Mouse (Mus musculus): Measurements from ENCODE around the gene U2af2.
"Not testable (repeated sequence)": the region's sequence is repeated elsewhere in the genome, so short reads cannot be mapped to it uniquely, and the experiment has no call there.

Gene U2af2

DNA sequence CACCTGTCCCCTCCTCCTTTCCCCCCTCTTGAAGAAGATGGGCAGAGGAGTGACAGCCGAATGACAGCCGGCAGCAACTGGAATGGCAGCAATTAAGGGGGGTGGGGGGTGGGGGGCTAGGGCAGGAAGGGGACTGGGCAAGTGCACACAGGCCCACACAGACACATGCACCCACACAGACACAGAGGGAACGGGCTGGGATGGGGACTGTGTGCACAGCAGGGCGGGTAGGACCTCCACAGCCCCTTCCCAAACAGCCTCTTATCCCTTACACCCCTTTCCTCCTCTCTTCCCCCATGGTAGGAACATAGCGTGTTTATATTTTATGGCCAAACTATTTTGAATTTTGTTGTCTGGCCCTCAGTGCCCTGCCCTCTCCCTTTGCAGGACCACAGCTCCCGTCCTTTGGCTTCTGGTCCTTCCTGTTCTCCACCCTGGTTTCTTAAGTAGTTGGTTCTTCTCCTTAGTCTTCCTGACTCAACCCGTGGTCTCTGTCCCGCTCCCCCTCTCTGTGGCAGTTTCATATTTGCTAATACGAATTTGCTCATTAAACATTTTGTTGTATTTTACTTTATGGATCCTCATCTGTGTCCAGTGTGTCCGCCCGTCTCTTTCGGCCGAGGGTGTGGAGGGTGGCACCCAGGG, 17.5 kb downstream of the U2af2 start:
- not testable (repeated sequence) for DNase-seq

DNA sequence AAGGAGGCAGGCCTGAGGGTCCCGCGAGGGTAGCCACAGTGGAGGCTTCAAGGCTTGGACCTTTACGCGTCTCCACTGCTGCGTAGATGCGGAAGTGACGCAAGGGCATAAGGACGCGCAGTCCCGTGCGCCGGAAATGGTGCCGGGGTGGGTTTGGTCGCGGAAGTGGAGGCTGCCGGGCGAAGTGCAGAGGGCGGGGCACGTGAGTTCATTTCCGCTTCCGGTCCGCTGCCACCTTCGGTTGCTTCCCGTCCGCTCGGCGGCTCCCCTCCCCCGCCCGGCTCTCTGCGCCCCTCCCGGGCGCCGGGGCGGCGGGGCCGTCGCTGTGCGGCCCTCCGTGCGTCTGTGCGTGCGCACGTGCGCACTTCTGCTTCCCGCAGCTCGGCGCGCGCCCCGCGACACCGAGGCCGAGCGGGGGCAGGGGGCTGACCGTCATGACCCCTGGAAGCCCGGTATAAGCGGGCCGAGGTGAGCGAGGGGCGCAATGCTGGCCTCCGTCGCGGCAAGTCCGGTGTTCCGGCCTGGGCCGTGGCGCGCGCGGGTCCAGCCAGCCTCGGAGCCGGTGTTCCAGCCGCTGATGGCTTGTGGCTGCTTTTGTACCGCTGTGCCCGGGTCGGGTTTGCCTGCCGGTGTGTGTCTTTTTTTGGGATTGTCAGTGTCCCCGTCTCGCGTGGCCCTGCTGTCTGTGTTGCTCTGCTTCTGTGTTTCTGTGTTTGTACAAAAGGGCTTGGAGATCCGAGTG, 18.2 kb downstream of the U2af2 start, which contains the start of gene Epn1:
Epn1 (plus strand) TSS at position 226 of the 742 bp plus-strand sequence.
- peak; percentile 97 for DNase-seq

DNA sequence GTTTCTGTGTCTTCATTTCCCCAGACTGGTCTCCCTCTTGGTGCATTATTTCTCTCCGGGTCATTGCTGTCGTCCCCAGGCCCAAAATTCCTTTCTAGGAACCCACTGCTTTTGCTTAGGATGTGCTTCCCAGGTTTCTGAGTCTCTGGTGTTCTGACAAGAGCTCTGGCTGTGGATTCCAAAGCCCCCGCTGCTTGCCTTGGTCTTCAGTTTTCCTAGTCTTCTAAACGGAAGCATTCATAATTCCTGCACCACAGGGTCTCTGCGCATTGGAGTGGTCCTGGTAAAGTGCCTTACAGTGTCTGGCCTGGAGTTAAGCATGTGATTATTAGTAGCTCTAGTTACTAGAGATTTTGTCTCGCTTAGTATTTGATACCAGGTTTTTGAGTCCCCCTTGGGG, 18.9 kb downstream of the U2af2 start:
- no peak for DNase-seq

DNA sequence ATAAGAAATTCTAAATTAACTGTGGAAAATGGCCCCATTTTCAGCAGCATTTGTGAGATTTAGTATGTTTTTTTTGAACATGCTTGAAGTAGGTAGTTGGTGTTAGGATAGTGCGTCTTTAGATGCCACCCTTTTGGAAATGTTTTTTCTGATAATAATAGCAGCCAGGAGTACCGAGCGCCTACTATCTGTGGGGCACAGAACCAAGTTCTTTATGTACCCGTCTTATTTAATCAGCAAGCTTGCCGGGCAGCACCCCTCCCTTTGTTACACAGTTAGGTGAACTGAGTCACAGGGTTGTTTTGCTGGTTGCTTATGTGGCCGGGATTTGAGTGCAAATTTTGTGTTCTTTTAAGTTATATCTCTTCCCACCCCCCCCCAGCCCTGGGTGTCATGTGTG, 19.3 kb downstream of the U2af2 start:
- DNase-seq, result no peak

DNA sequence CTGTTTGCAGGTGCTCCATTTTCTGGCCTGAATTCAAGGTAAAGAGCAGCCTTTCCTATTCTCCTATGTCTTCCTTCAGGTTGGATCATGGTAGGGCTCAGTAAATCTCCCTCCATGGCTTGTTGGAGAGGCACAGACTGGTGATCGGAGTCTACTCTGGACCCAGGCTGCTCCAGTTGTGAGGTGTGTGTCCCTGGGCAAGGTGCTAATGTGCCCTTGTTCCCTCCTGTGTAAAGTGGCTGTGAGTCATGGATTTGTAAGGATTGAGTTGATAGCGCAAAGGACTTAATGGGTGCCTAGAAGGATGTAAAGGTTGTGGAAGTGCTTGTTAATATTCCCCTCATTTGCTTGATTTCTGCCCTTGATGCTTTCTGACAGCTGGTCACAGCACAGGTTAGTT, 20.0 kb downstream of the U2af2 start:
- DNase-seq, result no peak

DNA sequence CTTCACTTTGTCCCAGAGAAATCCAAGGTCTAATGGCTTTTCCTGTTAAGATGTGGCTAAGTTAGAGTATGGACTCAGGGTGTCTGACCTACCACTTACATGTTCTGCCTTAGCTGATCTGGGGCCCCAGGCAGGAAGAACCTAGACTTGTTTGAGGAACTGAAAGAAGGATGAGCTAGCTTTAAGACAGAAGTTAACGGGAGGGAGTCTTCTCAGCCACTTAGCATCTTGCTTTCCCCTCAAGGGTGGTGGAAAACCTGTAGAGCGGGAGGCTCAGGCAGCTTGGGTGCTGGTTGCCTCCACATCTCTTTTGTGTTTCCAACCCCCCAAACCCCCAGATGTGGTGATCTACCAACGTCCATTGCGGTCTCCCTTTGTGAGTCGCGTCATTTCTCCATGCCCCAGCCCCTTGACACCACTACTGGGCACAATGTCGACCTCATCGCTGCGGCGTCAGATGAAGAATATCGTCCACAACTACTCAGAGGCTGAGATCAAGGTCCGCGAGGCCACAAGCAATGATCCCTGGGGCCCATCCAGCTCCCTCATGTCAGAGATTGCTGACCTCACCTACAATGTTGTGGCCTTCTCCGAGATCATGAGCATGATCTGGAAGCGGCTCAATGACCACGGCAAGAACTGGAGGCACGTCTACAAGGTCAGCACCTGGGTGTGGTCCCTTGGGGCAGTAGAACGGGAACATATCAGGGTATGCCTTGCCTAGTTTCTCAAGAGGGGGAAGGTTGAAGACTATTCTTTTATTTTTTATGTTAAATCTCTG, 21.6 kb downstream of the U2af2 start:
- DNase-seq, result no peak

DNA sequence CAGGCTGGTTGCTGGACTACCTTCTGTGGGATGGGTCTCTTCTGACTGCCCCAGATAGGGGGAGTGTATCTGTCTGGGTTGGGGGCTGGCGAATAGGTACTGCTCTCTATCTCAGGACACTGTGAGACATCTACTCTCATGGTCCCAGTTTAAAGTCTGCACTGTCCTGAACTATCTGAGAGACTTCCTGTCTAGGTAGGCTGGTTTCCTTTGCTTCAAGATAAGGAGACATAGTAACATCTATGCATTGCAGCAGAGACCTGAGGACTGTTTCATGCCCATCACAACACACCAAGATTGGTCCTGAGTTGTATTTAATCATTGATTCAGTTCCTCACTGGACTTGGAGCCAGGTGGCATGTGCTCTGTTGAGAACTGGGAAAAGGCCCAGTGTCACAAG, 23.6 kb downstream of the U2af2 start:
- no peak for DNase-seq

DNA sequence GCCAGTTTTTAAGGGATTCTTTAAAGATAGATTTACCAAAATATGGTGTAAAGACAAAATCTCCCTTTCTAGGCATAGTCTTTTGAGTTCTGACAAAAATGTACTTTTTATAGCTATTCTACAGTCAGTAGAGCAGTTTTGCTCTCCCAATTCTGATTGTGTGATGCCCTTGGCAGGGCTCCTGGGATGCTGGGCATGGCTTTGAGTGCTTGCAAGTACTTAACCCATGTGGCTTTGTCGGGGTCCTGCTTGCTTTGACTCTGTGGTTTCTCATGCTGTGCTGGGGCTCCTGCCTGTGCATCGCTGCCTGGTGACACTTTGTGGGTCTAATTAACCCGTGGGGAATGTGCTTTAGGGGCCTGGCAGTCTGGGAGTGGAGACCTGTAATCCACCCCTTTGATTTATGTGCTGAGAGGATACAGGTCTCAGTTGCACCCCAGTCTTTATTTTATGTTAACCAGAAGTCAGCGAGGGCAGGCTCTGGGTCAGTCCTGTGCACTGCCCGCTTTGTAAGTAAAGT, 25.0 kb downstream of the U2af2 start:
- DNase-seq, result no peak

DNA sequence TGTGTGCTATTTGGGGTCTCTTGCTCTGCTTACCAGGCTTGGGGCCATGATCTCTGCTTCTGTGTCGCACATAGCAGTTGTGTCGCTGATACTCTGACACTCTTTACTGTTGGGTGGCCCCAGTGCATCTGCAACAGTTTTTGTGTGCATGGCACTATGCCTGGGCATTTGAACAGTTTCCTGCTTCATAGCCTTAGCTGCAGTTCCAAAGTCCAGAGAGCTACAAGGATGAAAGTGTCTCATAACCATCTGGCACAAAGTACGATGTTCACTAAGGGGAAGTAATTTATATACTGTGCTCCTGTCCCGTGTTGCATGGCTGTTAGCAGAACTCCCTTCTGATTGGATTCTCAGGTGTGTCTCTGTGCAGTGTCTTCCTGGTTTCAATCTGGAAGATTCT, 25.9 kb downstream of the U2af2 start:
- no peak for DNase-seq

DNA sequence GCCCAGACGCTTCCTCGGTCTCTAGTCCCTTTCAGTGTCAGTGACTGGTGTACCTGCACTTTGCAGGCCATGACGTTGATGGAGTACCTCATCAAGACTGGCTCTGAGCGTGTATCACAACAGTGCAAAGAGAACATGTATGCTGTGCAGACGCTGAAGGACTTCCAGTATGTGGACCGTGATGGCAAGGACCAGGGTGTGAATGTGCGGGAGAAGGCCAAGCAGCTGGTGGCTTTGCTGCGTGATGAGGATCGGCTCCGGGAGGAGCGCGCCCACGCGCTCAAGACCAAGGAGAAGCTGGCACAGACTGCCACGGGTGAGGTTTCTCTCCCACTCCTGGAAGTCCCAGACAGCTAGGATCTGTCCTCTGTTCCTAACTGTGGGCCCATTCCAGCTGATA, 27.9 kb downstream of the U2af2 start:
- no peak for DNase-seq

DNA sequence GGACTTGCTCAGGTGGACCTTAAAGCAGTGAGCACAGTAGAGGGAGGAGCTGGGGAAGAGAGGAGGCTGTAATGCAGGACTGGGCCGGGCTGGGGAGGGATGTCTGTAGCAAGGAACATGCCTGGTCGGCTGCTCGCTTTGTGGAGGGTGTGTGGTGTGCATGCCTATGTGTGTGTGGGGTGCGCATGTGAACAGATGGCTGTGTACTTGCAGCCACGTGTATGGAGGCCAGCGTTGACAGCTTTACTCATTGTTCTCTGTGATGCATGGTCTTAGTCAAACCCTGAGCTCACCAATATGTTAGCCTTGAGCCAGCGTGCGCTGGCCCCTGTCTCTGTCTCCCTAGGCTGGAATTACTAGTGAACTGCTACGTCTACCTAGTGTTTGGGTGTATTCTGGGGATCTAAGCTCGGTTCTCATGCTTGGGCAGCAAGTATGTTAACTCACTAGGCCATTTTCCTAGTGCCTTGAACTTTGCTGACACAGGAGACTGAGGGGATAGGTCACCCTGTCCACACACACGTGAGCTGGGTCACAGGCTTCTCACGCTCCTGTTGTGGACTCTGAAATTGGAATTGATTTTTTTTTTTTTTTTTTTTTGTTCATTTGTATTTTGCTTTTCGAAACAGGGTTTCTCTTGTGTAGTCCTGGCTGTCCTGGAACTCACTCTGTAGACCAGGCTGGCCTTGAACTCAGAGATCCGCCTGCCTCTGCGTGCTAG, 29.2 kb downstream of the U2af2 start:
- no peak for DNase-seq

DNA sequence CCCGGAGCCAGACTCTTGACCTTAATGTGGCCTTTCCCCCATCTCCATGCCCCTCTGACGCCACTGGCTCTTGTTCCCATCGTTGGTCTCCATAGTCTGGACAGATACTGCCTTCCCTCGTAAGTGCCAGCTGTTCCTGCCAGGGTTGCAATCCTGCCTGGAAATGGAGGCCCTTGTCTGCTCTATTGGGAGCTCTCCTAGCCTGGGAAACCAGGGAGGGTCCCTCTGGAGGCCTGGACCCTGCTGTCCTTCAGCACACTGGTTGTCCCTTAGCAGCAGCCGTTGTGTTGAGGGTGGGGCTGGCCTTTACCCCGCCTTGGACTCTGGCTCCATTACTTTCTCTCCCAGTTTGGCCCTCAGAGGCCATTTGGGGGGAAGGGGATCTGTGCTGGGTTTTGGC, 30.4 kb downstream of the U2af2 start:
- DNase-seq, result no peak

DNA sequence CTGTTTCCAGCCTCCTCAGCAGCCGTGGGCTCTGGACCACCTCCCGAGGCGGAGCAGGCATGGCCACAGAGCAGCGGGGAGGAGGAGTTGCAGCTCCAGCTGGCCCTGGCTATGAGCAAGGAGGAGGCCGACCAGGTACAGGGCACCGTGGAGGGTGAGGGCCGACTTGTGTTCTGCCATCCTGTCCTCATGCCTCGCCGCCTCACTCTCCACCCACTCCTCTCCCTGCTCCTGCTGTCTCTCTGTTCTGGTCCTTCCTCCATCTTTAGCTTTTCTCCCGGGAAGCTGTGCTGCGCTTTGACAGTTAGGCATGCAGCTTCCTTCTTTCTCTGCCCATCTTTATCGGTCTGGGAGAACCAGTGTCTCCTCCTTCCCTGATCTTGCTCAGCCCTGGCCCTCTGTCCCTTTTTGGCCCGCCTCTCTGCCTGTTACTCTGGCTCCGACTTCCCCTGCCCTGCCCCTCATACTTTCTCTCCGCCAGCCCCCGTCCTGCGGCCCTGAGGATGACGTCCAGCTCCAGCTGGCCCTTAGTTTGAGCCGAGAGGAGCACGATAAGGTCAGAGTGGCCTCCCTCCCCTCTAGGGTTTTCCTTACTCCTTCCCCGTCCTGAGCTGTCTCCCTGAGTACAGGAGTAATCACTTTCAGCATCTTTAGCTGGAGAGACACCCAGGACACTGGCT, 31.0 kb downstream of the U2af2 start:
- no peak for DNase-seq

DNA sequence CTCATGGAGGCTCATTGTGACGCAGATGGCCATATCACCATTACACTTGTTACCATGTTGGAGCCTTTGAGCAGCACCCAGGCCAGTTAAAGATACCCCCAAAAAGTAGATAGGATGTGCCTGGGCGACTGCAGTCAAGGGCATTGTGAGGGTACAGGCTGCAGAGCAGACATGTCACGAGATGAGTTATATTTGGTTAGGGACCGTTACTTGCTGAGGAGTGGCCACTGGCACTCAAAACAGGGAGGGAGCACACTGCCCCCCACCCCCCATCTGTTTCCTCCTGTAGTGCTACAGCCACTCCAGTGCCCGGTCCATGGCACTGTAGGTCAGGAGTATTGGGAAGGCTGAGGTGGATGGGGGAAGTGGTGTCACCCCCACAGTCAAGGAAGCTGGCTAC, 36.8 kb downstream of the U2af2 start:
- DNase-seq, result no peak

DNA sequence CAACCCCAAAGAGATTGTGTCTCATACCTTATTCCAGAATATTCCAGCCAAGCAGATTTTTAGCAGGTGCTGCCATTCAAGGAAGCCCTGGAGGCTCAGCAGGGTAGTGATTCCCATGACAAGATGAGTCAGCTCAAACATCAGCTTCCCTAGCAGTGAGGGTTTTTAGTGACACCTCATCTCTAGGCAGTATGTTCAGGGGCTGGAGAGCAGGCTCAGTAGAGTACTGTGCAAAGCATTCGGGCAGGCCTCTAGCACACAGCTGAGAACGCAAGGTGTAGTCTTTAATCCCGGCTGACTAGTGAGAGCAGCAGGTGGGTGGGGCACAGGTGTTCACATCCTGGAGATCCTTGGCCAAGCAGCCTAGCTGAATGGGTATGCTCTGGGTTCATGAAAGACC, 37.9 kb downstream of the U2af2 start:
- DNase-seq, result no peak

DNA sequence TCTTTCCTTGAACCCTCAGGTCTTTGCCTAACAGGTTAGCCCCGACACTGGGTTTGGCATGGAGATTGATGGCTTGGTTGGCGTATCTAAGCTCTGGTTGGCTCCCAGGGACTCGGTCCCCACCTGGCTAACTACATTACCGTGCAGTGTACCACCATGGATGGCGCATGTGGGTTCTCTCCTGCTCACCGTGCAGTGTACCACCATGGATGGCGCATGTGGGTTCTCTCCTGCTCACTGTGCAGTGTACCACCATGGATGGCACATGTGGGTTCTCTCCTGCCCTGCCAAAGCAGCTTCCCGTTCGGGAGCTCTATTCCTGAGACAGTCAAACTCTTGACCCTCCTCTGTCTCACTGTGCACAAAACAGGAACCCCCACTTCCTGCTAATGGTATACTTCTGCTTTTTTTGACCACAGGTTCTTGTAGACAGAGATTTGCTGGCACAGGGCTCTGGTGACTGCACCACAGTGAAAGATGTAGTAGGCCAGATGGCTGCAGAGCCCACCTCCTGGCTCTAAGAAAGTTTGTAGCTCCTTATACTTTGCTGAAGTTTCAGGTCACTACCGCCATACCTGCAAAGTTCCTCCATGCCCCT, 39.2 kb downstream of the U2af2 start:
- no peak for DNase-seq

DNA sequence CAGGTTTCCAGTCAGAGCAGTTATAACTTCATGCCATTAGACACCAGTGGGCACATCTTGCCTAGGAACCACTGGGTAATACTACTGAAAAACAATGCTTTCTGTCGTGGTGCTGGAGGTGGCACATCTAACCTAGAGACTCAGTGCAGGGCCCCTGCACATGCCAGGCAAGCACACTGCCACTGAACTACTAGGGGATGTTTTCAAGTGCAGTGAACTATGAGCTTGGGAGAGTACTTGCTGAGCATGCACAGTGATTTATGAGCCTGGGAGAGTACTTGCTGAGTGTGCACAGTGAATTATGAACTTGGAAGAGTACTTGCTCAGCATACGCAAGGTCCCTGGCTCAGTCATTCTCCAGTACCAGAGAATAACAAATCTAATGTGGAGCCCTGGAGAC, 40.6 kb downstream of the U2af2 start:
- no peak for DNase-seq

DNA sequence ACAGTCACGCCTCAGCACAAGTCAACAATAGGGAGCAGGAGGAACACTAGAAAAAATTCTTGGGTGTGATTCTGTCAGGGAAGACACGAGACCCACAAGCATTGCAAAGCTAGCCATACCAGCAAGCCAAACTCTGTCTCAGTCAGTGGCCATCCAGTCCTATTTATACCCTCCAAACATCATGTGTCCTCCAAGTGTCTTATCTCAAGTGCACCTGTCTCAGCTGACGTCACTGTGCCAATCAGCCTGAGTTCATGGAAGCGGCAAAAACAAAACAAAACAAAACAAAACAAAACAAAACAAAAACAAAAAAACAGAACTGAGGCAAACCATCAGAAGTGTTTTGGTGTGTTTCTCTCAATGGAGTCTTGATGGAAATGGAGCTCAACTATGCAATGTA, 46.3 kb downstream of the U2af2 start:
- DNase-seq, result no peak

DNA sequence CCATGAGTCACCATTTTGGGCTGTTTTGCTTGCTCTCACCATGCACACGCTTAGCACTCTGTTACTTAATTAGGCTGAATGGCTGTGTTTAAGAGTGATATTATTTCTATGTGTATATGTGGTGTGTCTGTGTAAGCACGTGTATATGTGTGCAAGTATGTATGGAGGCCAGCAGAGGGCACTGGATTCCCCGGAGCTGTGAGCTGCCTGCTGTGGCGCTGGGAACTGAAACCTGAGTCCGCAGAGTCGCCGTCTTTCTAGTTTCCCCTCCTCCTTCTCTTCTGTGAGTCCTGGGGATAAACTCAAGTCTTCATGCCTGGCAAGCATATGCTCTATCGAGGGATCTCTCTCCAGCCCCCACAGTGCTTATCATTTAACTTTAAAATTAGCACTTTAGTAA, 47.4 kb downstream of the U2af2 start:
- no peak for DNase-seq

DNA sequence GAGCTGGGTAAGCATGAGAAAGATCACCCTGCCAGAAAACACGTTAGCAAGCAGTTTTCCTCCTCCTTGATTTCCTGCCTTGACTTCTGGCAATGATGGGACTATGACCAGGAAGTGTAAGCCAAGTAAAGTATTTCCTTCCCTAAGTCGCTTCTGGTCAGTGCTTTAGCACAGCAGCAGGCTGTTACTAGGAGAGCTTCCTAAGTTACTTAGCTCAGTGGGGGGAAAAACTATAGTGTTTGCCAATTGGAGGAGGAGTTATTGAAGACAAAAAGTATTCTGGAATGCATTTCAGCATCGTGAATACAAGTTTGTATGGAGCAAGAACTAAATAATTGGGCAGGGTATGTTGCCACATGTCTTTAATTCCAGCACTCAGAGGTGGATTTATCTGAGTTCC, 50.8 kb downstream of the U2af2 start:
- DNase-seq, result no peak

DNA sequence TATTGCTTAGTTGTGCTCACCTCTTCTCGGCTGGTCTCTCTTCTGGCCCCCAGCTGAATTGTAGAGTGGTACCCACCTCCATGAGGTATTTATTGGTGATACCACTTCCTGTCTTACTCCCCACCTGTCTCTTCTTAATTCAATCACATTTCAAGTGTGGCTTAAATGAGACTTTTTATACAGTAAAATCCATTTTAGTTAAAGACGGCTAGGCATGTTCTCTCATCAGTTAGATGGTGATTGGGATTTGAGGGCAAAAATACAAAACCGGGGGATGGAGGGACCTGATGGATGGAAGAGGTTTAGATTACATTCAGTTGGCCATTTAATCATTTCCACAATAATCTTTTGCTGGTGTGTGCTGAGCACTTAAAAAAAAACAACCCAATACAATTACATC, 54.9 kb downstream of the U2af2 start, which contains the start of gene Rfpl4:
Rfpl4 (minus strand) TSS at position 101 of the 400 bp plus-strand sequence.
- no peak for DNase-seq

DNA sequence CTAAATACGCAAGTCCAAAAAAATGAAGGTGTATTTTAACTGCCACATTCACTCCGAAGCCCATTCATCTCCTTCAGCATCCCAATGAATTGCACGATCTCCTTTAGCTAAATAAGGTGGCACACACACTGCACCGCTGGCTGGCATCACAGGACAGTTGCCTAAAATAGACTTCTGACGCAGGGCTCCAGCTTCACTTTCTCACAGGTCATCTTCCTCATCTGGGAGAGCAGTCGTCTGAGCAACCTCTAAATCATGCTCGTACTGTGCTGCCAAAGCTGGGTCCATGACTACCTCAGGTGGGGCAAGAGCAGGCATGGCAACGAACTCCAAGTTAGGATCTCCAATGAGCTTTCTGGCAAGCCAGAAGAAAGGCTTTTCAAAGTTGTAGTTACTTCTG, 63.1 kb downstream of the U2af2 start:
- no peak for DNase-seq

Measured in thymus, postnatal 4 days (tissue).